Mouse (Mus musculus): ENCODE measurements around the gene Gp1bb.

DNA sequence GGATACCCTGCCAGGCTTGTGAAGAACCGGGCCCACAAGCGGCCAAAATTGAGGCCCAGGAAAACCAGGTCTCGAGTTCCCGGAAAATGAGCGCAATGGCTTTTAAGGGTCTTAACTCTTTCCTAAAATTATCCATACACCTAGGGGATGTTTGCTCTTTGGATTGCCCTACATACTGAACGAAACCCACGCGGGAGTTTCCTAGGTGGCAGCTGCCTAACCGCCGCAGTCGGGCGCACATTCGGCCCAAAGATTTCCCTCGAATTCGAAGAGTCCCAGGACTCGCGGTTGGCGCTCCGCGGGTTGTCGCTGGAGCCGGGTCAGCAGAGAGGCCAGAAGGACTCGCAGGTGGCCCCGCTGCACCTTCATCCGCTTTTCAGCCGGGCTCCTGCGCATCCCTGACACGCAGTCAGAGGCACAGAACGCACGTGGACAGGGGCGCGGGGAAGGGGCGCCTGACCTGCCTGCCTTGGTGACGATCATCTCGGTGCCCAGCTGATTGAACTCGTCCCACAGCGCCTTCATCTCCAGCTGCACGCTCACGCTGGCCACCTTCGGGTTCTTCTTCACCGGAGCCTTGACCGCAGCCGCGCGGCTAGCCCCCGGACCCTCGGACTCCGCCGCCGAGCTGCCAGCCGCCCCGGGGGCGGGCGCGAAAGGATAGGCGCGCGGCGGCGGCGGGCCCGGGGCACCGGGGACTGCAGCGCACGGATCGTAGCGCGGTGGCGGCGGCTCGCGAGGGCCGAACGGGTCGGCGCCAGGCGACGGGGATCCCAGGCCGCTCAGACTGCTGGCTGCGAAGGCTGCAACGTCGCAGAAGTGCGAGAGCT is 35.9 kb downstream of the Gp1bb start:
- TF ChIP-seq CTCF (IDR thresholded peaks at IDR 0.05; ENCODE audit: borderline replicate concordance, insufficient read depth, low read depth, low read length) (no peak), POLR2A (IDR thresholded peaks at IDR 0.05; ENCODE audit: borderline replicate concordance, insufficient read depth, low read length) (no peak)
